Mouse (Mus musculus): ENCODE measurements around the gene Ercc1.

The Ercc1 gene

DNA sequence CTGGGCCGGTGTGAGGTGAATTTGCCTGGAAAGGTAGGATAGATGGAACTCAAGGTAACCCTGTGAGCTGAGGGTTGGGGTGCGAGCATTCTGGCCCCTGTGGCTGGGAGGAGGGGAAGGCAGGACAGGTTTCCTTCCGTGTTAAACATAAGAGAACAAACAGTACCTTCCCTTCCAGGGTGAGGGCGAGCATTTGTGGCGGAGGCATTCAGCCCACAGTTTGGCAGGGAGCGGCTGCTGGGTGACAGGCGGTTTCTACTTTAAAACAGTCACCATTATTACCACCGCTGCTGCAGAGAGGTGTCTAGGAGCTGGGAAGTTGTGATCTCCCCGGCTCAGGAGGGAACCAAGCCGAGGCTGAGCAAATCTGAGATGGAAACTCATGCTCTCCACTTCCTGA, 7.5 kb upstream of the Ercc1 start:
- peak in 1 of 2 experiments; percentile 41 for DNase-seq (ENCODE audit: low spot score in 2 of 2)

DNA sequence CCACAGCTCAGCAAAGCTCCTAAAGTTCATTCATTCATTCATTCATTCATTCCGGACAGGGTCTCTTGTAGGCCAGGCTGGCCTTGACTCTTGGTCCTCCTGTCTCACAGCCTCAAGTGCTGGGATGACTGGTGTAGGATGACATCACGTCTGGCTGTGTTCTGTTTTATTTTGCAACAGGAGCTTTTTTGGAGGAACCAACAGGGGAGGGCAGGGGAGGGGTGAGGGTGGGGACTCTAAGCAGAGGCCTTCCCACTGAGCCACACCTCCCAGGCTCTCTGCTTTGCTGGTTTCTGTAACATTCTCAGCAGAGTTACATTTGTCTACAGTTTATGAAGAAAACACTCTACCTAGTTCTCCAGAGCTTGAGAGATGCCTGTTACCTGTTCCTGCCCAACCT, 6.5 kb upstream of the Ercc1 start:
- DNase-seq (ENCODE audit: low spot score in 2 of 2): no peak

- DNase-seq (ENCODE audit: low spot score in 2 of 2): no peak
Observed at GRCm38 (mm10) chr7:19338596-19338995, 6.0 kb upstream of the Ercc1 start.

- DNase-seq (ENCODE audit: low spot score in 2 of 2): no peak
Observed at GRCm38 (mm10) chr7:19341250-19341649, 3.3 kb upstream of the Ercc1 start.

DNA sequence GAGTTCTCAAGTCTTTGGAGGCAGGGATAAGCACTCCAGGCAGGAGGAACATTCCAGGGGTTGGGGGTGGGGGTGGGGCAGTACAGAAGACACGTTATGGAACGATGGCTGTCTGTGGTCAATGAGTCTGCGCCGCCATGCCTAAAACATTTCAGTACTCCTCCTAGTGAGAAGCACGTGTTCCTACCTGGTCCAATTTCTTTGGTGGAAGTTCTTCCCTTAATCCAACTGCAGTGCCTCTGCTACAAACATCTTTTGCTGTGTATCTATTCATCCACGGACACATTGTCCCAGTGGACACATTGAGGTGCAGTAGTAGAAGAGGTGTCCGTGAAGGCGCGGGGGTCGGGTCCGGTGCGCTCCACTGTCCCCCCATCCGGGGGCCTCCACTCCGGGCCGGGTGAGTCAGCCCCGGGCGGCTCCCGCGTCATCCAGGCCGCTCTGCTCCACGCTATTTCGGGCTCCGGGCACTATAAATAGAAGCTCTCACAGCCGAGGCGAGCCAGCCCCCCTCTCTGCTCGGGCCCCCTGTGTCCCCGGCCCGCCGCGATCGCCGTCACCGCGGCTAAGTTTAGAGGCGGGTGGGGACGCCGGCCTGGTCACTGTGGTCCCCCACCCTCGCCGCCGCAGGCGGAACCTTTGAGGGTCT, 2.7 kb upstream of the Ercc1 start:
- DNase-seq (ENCODE audit: low spot score in 2 of 2): peak; percentile 62 to 76

GRCm38 (mm10) chr7:19342481-19343027, 2.0 kb upstream of the Ercc1 start:
- peak; percentile 93 to 96 for DNase-seq (ENCODE audit: low spot score in 2 of 2)

DNA sequence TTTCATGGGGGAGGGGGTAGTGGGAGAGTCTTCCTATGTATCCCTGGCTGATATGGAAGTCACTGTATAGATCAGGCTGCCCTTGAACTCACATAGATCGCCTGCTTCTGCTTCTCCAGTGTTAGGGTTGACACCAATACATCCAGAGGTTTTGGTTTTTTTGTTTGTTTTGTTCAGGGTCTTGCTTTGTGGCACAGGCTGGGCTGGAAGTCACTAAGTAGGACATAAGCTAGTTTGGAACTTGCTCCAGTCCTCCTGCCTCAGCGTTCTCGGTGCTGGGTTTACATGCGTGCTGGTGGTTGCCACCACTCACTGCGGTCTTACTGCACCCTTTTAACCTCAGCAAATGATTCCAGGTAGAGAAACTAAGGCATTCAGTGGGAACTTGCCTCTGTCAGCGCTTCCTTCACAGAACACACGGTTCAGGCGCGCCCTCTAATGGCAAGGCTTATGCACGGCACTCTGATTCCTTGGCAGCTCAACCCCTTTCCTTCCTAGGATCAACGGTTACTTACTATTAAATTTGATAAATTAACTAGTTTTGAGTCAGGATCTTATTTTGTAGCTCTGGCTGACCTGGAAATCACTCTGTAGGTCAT, 1.3 kb upstream of the Ercc1 start:
- DNase-seq (ENCODE audit: low spot score in 2 of 2): peak; percentile 81 to 86

DNA sequence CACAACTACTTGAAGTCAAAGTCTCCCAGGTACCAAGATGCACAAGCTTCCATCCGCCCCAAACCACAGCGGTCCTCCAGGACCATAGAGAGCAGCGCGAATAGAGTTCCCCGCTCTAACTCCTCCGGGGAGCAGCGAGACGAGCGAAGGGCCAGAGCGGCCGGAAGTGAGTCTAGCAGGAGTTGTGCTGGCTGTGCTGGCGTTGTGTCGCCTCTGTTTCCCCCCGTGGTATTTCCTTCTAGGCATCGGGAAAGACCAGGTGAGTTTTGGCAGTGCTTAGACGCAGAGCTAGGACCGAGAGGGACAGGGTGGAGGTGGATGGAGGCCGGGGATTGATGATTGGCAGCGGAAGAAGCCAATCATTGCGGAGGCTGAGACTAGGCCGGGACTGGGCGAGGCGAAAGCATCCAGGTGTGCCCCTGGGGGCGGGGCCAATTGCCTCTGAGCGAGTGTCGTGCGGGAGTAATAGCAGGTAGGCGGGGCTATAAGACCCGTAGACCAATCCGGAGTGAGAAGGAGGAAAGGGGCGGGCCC, 427 bp downstream of the Ercc1 start:
- peak; percentile 95 to 96 for DNase-seq (ENCODE audit: low spot score in 2 of 2)

DNA sequence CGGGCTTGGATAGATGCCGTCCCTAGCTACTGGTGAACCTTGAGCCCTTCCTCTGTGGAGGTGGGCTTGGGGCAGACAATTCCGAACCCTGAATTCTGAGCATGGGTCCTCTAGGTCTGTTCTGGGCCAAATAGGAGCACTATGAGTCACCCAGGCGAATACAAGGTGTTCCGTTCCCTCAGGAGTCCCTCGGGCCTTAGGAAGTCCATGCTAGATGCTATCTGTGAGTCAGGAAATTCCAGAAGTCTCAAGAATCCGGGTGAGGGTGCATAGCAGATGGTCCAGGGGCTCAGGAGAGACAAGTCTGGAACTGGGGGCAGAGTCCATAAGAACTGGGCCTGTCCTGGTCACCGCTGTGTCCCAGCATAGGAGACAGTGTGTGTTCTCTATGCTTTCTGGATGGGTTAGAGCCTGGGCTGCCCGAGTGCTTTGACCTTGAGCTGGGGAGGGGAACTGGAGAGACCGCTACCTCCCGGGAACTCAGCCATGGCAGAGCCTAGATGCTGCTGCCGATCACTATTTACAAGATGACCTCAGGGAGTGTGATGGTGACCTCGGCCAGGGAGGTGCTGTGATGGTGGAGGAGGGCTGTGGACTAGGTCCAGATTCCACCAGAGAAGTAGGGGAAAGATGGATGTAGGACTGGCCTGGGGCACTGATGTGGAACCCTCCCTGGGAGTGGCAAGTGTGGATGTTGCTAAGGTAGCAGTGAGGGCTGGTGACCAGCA, 4.8 kb downstream of the Ercc1 start:
- DNase-seq (ENCODE audit: low spot score in 2 of 2): no peak

GRCm38 (mm10) chr7:19350221-19350620, 5.6 kb downstream of the Ercc1 start:
- DNase-seq (ENCODE audit: low spot score in 2 of 2): no peak

- DNase-seq (ENCODE audit: low spot score in 2 of 2): no peak
Observed at GRCm38 (mm10) chr7:19354991-19355390, 10.4 kb downstream of the Ercc1 start.

DNA sequence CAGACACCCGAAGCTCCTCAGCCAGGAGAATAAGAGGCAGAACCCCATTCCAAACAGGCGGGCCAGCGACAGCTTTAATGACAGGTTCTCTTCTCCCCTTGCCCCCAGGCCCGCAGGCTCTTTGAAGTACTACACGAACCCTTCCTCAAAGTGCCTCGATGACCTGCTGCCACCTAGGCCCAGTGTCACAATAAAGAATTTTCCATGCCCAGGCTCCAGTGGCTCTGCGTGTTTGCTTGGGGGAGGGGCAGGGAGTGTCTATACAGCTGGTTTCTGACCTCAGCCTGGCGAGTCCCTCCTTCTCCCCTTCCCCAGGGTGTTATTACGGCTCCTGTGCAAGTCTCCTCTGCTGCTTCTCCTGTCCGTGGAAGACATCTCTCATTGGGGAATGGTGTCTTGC, 11.7 kb downstream of the Ercc1 start:
- DNase-seq (ENCODE audit: low spot score in 2 of 2): no peak

DNA sequence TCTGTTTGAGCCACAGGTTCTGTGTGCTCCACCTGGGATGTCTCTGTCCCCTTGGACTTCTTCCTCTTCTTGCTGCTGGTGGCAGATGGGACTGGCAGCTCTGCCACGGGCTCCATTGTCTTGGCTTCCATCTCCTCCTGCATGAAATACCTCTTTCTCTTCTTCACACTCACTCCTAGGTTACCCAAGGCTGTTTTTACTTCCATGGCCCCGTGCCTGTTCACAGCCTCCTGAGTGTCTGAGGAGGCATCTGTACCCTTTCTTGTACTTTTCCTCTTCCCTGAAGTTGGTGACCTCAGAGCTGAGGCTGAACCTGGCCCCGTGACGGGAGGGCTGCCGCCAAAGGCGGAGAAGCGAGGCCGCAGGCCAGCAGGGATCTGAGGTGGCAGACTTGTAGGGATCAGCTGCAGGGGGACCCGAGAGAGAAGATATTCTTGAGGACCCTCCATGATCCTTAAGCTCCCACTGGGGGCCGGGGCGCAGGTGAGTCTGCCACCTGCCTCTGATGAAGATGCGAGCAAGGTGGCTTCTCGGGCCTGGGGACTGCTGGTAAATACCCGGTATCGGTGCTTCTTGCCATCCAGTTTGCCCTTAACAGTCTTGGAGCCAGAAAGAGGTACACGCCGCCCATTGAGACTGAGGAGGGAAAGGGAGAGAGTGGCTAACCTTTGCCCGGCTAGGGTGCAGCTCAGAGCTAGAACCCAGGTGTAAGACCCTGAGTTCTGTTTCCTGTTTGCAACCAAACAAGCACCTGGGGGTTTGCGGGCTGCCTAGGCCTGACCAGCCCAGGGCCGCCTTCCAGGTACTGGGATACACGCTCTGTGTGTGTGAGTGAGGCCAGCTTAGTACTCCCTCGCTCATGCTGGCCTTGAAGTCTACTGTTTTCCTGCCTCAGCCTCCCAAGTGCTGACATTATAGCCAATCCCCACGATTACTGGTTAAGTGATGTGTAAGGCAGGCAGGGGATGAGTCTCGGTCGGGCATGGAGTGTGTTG, 13.1 kb downstream of the Ercc1 start:
- no peak for DNase-seq (ENCODE audit: low spot score in 2 of 2)

DNA sequence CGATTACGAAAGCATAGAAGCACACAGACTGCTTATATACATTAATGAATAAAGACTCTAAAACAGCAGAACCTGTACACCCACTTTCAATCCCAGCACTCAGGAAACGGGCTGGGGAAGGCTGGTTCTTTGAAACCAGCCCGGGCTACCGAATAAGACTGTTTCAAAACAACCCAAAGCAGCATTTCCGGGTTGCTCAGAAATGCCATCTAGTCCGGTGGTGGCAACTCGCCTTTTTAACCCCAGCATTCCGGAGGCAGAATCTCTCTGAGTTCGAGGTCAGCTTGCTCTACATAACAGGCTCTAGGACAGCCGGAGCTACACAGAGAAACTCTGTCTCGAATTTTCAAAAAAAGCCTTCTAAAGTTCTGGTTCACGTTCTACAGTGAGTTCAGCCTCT, 14.1 kb downstream of the Ercc1 start:
- DNase-seq (ENCODE audit: low spot score in 2 of 2): no peak

- DNase-seq (ENCODE audit: low spot score in 2 of 2): peak; percentile 88 to 90
Observed at GRCm38 (mm10) chr7:19359299-19359891, 14.8 kb downstream of the Ercc1 start, which contains the start of the genes Cd3eap and Ppp1r13l. TSS of gene Cd3eap (minus strand) at chr7:19359483. TSS of gene Ppp1r13l (plus strand) at chr7:19359749.

GRCm38 (mm10) chr7:19359892-19360641, 15.5 kb downstream of the Ercc1 start:
- DNase-seq (ENCODE audit: low spot score in 2 of 2): peak; percentile 65 to 76

GRCm38 (mm10) chr7:19360944-19361343, 16.4 kb downstream of the Ercc1 start:
- DNase-seq (ENCODE audit: low spot score in 2 of 2): peak; percentile 92 to 95

DNA sequence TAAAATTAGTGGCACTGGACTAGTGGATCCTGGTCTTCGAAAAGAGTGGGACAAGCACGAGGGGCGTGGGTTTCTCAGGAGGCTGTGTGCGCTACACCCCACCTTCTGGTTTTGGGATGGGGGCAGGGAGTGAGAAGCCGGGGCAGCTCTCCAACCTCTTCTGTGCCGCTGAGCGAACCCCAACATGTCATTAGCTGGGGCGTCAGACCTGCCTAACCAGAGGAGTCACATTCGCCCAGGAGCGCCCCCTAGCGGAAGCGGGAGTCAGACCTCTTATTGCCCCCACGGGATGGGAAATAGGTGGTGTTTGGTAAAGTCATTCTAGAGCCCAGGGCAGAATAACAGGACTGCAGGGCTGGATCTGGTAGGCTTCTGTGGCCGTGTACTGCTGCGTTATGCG, 17.1 kb downstream of the Ercc1 start:
- DNase-seq (ENCODE audit: low spot score in 2 of 2): peak; percentile 67 to 75

GRCm38 (mm10) chr7:19362276-19362675, 17.7 kb downstream of the Ercc1 start:
- DNase-seq (ENCODE audit: low spot score in 2 of 2): no peak

DNA sequence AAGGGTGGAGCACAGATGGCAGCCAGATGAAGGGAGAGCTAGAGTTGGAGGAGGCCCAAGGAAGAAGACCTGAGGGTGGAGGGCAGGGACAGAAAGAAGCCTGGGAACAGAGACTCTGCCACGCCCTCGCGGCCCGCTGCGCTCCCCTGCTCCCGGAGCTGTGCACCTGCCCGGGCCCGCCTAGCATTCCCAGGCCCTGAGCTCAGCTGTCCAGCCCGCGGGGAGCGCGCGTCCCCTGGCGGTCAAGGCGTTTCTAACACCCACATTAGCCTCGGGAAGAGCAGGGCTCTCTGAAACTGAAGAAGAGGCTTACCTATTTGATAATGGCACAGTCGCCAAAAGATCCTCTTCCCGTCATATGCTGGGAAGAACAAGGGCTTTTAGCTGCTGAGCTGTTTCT, 19.3 kb downstream of the Ercc1 start:
- peak; percentile 51 to 55 for DNase-seq (ENCODE audit: low spot score in 2 of 2)
